Mouse (Mus musculus): ENCODE measurements at regions not wholly inside any gene's neighbourhood (a gene's known extent, or its start where the extent isn't known, plus 50 kb on each side); places are given as distances from the start of the nearest gene placed in this dataset.

DNA sequence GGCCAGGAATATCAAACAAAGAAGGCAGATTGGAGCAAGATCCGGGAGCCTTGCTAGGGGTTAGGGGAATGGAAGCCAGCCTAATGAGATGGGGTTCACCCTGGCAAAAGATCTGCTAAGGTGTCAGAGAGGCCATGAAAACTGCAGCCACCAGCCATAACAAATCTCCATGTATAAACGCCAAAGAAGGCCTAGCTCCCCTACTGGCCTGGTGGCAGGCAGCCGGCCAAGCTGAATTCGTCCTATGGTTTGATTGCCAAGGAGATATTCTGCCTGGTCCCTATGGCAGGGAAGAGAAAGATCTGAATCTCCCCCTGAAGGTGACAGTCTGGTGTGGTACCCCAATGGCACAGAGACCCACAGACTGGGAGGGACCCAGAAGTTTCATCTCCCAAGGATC is 104.8 kb upstream of the E030018B13Rik start:
- DNase-seq, result no peak

DNA sequence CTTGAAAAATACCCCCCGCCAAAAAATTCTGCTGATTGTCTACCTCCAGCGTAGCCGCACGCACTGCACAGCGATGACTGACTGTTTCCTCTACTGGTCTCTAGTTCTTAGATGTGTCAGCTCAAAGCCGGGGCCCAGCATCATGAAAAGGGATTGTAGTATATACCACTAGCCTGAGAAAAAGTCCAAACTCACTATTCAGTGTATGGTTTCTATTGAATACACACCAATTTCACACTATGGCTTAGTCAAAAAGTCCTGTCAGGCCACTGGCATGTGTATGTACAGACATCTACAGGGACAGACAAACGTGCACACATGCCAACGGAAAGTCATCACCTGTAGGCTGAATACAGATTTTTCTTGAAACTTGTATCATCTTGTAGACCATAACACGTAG is 101.1 kb upstream of the E030018B13Rik start:
- no peak for DNase-seq

DNA sequence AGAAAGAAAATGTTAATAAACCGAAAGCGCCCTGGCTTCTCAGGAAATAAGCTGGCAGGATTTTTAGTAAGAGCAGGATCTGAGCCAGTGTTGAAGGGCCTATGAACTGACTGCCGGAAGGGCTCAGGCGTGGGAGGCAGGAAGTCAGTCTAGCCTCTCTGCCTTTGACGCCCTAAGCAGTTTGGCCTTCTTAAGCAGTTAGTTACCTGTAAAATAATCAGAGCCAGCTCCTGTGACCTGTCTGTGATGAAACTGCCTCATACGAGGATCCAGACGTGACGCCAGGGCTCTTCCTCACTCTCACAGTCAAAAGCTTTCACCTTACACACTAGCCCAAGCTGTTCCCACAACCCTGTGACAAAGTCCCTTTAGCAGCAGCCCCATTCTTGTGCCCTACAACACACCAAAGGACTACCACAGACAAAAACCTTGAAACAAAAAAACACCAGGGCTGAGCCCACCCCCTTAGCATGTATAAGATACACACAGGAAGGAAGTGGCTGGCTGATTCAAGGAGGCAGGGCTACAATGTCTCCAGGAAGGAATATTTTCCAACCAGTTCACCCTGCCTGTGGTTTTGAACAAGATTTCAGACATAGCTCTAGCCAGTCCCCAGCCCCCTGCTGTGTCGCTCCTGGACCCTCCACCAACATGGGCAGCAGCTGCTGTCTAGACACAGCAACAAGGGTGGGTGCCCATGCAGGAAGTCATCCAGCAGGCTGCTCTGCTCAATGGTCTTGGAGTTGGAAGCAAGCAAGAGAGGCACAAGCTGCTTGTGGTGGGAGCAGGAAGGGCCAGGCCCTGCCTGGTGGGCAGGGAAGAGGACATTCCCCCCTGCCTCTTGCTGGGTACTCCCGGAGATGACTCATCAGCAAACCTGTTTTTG is 100.4 kb upstream of the E030018B13Rik start:
- DNase-seq, result peak; percentile 55

DNA sequence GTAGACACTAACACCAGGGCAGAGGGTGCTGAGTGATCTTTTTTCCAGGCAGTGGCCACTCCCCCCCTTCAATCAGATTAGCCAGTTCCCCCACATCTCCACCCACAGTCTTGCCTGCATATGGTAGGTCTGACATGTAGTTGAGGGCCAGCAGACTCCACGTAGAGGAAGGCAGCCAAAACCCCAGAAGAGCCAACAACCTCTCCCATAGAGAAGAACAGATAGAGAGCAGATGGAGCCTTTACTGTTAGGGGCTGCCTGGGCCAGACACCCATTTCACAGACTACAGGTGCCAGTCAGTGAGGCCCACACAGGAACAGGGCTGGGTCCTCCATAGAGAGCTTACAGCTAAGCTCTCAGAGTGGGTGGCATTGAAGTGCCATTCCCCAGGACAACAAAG is 99.2 kb upstream of the E030018B13Rik start:
- no peak for DNase-seq

DNA sequence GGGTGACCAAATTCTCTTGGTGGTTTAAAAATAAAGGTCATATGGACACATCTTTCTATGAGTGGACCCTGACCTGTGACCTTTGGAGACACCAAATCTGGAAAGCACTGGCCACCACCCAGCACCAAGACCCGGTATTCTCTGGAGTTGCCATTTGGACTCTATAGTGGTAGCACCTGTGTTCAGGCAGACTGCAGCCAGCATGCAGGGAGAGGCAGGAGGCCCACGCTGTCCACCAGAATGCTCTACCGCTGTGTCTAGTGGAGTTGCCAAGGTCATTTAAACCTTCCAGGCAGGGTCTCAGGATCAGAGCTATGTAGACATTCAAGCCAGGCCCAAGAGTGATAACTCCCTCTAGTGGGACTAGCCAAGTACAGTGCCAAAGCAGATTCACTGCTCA is 98.6 kb upstream of the E030018B13Rik start:
- DNase-seq, result no peak

DNA sequence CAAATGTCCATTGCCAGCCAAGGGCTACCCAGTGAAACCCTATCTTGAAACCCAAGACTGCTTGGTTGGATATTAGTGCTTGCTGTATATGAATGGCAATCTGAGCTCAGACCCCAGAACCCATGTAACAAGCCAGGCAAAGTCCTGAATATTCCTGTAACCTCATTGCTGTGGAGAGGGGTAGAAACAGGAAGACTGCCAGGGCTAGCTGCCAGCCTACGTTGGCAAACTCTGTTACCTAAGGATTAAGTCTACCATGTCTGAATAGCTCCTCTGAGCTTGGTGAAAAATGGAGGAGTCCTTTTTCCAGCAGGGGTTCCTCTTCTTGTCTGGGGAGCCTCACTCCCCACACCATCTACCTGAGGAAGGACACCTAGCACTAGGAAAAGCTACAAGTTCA is 96.4 kb upstream of the E030018B13Rik start:
- DNase-seq, result no peak

DNA sequence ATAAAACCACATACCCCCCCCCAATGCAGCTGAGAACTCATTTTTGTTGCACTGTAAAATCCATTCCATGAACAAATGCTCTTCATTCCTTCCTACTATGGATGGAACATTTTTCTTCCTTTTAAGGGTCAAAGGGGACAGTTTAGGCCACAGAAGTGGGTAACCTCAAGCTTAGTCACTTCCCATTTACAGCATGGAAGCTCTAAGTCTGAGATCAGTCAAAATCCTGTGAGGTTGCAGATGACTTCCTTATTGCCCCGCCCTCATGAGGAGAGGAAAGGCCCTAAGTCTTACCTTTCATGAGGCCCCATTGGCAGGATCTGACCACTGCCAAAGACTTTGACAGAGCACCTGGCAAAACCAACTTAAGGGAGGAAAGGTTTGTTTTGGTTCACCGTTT is 94.7 kb upstream of the E030018B13Rik start:
- DNase-seq, result no peak

DNA sequence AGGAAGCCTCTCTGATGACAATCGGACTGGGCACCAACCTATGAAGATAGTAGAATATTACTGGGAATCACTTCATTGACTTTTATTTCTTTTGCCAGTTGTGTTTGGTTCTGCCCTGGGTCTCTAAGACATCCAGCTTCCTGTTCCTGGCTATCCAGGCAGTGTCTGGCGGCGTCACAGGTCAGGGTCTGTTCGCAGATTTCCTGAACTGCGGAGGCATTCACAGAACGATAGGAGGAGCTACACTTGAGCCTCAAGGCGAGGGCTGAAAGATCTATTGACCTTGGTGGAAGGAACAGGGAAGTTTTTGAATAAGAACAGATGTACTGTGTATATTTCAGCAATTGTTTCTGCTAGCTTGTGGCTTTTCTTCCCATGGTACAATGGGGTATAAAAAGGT is 92.6 kb upstream of the E030018B13Rik start:
- DNase-seq, result peak; percentile 68

DNA sequence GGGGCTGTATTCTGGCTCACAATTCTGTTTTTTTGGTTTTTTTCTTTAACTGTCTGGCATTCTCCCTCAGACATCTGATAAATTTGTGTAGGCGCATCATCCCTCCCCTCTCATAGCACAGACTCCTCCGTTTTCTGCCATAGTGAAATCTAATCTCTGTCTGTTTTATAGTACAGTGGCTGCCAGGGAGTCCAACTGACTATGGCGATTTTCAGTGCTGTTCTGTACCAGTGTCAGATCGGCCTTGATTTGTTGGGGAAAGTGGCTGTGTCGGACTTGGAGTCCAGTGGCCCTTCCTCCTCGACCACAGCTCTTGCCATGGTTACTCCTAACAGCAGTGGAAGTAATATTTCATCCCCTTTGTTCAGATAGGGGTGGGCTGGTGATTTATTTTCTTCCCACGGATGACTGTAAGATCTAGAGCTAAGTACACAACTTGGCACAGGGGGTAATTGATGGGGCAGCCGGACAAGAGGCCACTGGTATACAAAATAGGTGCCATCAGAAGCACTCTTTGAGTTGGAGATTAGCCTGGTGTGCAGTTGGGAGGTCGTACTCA is 87.2 kb upstream of the E030018B13Rik start:
- no peak for DNase-seq

DNA sequence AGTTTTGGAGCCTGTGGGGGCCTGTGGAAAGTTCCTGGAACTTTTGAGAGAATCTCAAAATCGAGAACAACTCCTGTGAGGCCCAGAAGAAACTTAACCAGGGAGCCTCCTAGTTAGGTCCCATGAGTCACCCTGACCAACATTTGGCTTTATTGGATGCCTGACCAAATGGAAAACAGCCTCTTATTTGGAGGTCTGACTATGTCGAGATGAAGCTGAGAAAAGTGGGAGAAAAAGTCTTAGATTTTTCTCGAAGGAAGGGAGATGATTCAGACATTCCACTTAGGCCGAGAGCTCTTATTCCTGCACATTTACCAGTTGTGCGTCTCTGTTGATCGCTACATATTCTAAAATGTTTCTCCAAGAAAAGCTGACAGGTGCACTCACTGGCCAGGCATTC is 83.0 kb upstream of the E030018B13Rik start:
- no peak for DNase-seq

DNA sequence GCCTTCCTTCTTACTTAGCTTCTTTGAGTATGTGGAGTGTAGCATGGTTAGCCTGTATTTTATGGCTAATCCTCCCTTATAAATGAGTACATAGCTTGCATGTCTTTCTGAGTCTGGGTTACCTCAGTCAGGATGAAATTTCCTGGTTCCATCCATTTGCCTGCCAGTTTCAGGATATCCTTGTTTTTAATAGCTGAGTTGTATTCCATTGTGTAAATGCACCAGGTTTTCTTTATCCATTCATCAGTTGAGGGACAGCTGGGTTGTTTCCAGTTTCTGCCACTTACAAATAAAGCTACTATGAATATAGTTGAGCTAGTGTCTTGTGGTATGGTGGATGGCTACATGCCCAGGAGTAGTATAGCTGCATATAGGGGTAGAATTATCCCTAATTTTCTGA is 80.7 kb upstream of the E030018B13Rik start:
- DNase-seq, result no peak
